Mouse (Mus musculus) regulatory T cell (primary cell): Measurements from ENCODE around the gene Rad9a.

Experiments used
- in situ Hi-C: fragments of 300-600 bp; cut with MboI, MseI; formaldehyde crosslinking; loops from one replicate; pipeline ENCODE4 v1.15.1; 2025; ENCODE audit warnings: high pct_unique_total_duplicates

Rad9a gene

DNA sequence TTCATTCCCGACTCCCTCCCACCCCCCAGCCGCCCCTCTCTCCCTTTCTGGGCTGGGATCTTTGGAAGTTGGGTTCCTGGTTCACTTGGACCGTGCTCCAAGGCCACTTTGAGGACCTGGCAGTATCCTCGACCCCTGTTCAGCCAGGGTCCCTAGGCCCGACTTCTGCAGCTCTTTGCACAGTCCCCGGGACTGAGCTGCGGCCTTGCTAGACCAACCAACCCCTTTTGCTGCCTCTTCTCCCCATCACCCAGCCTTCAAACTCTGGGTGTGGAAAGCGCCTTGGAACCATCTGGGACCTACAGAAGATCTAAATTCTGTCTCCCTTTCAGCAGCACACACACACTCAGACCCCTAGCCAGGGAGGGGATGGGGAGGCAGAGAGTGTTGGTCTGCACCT lies 52.6 kb downstream of the Rad9a start:
- in situ Hi-C loops: no loop called here

DNA sequence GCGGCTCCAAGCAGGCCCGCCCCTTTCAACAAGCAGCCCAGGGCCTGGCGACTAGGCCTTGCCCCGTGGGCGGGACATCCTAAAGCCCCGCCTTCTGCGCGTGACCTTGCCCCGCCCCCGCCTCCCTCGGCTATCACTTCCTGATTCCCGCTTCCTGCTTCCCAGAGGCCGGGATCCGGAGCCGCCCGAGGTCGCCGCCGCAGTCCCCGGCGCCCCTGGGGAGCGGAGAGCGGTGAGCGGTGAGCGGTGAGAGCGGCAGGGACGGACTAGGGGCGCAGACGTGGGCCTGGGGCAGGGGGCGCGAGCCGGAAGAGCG lies 53.0 kb downstream of the Rad9a start, which contains the start of gene Coro1b:
TSS of gene Coro1b (plus strand) at position 129 of the 316 bp plus-strand sequence.
- in situ Hi-C loops: no loop called here

DNA sequence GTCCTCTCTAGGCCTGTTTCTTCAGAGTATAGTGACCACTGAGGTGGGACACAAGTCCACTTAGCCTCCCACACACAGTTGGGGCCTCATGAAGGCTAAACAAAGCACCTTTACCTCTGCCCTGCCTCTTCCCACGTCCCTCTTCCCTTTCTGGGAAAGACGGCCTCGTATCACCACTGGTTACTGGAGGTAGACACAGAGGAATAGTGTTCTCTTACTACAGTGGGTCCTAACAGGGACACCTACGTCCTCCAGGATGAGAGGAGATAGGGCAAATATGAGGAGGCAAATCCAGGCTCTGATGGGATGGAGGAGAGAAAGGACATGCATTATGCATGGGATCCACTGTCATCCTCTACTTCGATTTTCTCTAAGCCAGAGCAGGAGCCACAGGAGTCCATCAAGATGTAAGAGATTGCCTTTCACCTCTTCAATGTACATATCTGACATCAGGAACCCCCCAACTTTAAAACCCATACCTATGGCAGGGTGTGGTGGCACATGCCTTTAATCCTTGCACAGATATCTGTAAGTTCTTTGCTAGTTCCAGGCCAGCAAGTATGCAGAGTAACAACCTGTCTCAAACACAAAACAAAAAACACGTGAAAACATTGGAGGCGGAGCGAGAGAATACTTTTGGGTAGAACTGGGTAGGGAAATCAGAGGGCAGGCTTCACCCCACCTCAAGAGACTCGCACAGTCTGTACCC lies 53.5 kb downstream of the Rad9a start:
- in situ Hi-C loops: no loop called here

DNA sequence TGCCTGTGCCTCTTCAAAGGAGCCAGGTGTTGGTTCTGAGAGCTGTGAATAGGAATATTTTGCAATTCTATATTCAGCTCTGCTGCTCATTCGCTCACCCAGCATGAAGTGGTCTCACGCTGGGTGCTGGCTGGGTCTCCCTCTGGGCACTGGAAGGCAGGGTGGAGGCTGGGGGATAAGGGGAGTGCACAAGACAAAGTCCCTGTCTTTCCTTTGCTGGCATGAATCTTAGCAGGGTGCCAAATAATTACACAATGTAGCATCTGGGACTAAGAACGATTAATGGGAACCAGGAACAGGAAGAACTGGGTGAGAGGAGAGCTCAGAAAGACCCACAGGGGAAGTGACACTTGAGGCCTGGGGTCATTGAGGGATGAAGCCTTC lies 54.4 kb downstream of the Rad9a start:
- in situ Hi-C loops: no loop called here

DNA sequence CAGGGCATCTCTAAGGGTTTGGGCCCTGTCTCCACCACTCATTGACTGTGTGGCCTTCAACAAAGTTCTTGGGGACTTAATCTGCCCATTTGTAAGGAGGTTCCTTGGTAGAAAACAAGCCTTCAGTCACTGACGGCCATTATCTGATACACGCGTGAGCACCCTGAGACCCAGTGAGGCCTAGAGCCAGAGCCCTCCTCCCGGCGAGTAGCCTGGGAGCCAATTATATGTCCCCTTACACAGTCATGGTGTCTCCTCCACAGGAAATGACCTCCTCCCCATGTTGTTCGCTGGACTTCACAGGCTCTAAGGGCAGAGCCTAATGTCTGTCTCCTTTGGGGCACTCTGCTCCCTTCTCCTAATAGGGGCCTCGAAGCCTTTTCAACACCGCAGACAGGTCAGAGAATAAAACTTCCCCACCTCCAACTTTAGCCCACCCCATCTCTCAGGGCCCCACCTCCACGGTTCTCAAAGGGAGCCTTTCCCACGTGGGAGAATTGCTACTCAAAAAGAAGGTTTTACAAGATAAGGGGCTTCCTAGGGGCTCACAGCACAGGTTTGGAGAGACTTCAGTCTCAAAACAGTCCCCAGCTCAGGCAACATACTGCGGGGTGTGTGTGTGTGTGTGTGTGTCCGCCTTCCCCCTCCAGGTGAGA lies 55.0 kb downstream of the Rad9a start:
- in situ Hi-C loops: no loop called here

DNA sequence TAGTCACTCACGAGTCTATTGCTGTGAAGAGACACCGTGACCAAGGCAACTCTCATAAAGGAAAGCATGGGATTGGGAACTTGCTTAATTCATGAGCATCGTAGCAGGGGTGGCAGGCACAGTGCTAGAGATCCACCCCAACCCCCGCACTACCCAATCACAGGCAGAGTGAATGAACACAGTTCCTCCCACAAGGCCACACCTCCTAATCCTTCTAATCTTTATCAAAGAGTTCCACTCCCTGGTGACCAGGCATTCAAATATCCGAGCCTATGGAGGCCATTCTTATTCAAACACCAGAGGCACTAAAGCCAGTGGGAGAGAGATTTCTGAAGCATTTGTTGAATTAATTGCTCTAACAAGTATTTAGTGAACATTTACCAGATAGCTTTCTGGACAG lies 55.5 kb downstream of the Rad9a start:
- in situ Hi-C loops: no loop called here
